Mouse (Mus musculus) cerebellum, postnatal 25 days (tissue): Measurements from ENCODE around the gene Slc22a7.

Source experiments
- DNase-seq, 2 experiments: peaks; one replicate each; pipeline ENCODE4 v3.0.0; 2021; ENCODE audit warnings: mixed read lengths in 2 of 2

Slc22a7 gene

DNA sequence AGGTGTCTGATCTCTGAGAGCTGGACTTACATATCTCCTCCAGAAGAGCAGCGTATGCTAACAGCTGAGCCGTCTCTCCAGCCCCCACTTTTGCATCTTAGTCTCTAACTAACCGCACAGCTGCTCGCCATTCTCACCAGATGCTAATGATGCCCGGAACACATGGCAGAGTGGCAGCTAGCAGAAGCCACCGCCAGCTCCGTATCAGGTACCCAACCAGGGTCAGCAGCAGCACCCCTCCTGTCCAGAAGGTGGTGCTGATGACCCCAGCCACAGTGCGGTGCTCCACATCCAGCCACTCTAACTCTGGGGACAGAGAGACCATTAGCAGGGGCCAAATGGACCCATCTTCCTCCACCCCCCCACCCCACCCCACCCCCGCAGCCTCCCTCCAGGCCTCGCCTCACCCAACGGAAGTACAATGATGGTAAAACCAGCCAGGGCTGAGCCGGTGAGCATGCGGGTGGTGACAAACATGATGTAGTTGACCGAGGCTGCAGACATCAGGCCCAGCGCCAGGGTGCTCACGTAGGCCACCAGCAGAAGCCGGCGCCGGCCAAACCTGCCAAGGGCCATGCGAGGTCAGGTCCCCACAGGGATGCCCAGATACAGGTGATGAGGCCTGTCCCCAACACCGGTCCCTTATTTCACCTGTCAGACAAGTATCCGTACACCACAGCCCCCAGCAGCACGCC is 1.4 kb downstream of the Slc22a7 start:
- peak; percentile 68 to 79 for DNase-seq

DNA sequence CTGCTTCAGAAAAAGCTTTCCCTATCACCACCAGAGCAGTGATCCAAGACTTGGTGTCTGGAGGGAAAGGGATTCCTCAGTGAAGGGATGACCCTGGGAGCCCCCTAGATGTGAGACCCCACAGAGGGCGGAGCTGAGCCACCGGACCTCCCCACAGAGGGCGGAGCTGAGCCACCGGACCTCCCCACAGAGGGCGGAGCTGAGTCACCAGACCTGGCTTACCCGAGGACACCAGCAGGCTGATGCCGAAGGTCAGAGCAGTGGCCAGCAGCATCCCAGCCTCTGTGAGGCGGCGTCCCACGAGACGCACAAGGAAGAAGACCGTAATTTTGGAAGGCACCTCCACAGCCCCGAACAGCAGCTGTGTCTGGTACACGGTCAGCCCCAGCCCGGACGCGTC is 4.6 kb downstream of the Slc22a7 start:
- DNase-seq, result peak in 1 of 2 experiments; percentile 42

DNA sequence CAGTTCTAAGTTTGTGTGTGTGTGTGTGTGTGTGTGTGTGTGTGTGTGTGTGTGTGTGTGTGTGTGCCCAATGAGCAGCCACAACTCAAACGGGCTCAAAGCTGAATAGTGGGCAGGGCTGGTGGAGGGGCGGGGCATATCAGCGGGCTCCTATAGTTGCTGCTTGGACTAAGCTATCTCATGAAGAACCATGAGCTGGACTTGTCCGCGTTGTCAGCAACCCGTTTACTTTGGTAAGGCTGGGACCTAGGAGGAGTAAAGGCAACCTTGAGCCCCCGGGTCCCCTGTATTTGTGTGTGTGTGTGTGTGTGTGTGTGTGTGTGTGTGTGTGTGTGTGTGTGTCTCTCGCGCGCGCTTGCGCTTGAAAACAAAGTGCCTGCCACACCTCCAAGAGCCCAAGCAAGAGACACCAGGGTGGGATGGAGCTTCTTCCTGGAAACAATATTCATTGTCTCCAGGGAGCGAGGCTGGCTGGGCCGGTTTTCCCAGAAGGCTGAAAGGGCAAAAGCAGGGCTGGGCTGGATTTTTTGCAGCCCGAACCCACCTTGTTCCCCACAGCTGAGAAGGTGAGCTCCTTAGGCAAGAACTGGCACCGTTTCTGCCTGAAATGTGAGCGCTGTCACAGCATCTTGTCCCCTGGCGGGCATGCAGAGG is 9.4 kb downstream of the Slc22a7 start, which contains the start of gene Crip3:
Gene Crip3 (plus strand): TSS at position 166 of the 654 bp plus-strand sequence.
- no peak for DNase-seq

DNA sequence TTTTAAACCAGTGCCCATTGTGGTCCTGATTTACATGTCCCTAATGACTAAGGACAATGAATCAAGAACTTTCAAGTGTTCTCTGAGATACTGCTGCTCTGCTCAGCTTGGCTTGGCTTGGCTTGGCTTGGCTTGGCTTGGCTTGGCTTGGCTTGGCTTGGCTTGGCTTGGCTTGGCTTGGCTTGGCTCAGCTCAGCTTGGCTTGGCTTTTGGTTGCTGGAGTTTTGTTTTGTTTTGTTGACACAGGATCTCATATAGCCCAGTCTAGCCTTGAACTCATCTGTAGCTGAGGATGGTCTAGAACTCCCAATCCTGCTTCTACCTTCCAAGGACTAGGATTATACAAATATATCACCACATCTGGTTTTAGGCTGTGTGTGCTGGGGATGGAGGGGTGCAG is 11.8 kb downstream of the Slc22a7 start:
- DNase-seq, result peak in 1 of 2 experiments; percentile 50

DNA sequence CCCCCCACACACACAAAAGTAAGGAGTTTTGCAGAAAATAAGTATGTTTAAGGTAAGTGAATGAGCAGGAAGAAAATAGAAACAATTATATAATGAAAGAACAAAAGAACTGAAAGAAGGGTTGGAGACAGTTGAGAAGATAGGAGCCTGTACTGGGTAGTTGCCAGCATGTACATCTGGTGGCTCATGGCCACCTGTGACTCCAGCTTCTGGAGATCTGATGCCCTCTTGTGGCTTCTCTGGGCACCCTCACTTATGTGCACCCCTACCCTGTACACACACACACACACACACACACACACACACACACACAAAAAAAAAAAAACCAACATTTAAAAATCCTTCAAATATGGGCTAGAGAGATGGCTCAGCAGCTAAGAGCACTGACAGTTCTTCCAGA is 18.5 kb downstream of the Slc22a7 start:
- DNase-seq, result no peak

DNA sequence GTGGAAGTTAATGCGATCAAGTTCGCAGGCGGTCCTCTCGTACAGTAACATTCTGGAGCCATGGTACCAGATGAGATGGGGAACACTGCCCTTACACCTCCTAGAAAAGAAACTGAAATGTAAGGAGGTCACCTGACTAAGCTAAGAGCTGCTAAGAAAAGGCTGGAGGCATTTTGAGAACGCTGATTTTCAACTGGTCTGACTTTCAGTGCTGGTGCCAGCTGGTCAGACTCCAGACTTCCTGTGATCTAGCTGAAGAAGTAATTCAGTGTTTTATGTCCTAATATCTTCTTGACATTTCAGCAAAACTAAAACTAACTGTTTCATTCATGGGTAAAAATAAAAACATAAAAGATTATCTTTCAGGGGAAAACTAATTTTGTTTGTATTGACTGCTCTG is 19.6 kb downstream of the Slc22a7 start:
- DNase-seq, result peak in 1 of 2 experiments; percentile 32

DNA sequence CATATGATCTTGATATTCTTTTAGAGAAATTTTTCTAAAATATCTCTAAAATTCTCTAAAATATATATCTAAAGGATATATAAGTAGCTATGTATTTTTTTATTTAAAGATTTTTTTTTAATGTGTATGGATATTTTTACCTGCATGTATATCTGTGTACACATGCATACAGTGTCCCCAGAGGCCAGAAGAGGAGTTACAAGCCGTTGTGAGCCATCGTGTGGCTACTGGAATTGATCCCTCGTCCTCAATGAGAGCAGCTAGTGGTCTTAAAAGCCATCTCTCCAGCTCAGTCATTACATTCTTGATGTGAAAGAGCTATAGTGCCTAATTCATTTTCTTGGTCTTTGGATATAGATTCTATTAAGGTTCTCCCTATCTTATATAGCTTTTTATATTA is 29.8 kb downstream of the Slc22a7 start:
- DNase-seq, result peak in 1 of 2 experiments; percentile 18

DNA sequence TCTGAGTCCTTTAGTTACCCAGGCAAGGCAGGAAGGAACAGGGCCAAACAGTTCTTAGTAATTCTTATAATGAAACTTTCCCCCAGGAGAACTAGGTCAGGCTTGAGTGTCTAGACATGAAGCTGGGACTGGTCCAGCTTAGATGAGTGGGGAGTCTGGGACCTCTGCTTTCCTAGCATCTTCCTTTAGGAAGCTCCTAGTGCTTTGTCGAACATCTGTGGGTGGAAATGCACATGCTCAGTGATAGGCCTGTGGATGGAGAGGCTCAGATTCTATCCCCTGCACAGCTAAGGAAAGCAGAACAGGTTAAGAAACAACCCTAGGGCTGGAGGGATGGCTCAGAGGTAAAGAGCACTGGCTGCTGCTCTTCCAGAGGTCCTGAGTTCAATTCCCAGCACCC is 43.6 kb downstream of the Slc22a7 start:
- no peak for DNase-seq

DNA sequence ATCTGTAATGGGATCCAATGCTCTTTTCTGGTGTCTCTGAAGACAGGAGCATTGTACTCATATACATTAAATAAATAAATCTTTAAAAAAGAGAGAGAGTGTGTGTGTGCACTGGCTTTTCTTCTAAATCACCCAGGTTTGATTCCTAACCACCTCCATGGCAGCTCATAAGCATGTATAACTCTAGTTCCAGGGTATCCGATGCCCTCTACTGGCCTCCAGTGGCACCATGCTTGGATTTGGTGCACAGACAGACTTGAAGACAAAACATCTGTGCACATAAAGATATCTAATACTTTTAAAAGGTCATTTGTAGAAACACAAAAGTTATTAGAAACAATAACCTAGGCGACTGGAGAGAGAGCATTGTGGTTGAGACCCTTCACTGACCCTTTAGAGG is 45.2 kb downstream of the Slc22a7 start:
- peak; percentile 19 to 45 for DNase-seq

DNA sequence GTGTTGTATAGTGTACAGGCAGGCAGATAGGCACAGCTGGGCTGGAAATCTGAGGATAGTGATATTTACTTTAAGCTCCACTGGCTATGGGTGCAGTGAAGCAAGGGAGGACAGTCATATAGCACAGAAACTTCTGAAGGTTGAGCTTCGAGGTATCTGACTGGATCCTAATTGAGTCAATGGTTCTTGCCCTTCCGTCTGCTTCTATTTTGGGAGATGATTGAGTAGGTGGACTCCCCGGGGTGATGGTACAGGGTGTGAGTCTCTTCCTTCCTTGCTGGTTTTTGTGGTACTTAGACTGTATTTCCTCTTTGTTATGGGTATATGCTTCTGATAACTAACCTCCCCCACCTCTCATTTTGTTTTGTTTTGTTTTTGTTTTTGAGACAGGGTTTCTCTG is 50.1 kb downstream of the Slc22a7 start:
- no peak for DNase-seq

DNA sequence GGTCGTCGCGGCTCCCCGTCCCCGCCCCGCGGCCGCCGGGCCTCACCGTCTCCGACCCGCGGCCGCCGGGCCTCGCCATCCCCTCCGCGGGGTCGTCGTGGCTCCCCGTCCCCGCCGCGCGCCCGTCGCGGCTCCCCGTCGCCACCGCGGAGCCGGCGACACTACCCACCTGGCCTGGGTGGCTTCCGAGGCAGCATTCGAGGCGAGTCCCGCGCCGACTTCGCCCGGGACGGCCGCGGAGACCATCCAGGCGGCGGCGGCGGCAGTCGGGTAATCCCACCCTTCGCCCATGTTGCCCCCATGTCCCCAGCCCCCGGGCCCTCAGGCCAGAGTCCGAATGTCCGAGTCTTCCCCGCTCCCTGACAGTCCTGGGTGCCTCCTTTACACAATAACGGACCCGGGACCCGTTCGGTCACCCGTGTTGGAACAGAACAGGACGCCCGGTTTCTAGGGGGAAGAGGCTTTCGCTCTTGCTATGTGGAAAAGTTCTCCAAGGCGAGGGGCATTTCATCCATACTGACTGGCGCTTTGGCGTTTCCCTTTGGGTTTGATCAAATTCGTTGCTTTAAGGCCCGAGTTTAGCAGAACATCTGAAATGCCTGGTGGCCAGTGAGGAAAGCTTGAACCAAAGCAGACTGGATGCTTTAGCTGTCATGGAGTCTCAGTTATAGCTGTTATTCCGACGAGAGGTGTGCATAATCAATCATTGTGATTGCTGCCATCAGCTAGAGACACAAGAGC is 54.0 kb downstream of the Slc22a7 start:
- DNase-seq, result peak in 1 of 2 experiments; percentile 47

DNA sequence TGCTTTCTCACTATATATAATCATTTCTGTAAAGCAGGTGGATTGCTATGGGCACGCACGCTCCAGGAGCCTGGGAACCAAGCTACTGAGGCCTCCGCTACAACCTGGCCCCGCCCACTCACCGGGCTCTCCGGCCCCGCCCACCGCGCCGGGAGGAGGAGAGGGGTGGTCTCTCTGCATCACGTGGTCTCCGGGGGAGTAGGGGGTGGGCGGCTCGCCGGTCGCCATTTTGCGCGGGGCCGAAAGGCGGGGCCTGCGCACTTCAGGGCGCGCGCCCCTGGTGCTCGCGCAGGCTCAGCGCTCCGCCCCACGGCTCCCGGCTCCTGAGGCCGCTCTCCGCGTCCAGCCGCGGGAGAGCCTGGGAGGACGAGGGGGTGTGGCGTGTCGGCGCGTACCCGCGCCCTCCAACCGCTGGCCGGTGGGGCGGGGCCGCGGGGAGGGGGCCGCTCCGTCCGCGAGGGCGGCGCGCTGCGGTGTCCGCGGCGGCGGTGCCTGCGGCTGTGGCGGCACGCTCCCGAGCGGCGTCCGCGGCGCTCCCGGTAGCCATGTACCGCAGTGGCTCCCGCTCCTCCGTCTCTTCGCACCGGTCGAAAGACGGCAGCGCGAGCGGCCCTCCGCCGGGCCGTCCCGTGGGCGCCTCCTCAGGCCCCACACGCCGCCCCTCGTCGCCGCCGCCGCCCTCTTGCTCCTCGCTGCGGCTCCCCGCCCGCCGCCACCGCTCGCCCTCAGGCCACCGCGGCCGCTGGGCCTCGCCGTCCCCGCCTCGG is 54.8 kb downstream of the Slc22a7 start, which contains the start of gene Zfp318:
Gene Zfp318 (plus strand): TSS at position 438 of the 767 bp plus-strand sequence.
- peak; percentile 94 to 98 for DNase-seq
